Mouse (Mus musculus) MEL (cell line): ENCODE data around the gene Gtse1.

Experiments used
- CTCF ChIP-seq, 3 experiments: IDR thresholded peaks in 2 of 3; conservative IDR thresholded peaks in 1 of 3; 2 replicates each; pipeline ENCODE4 v1.5.1; 2011 to 2012; ENCODE audit warnings: low read length in 3 of 3, low read depth in 2 of 3, mild to moderate bottlenecking in 2 of 3, improper control_type of control experiment in 1 of 3, inconsistent platforms in 1 of 3, mixed read lengths in 1 of 3, moderate library complexity in 1 of 3; ENCODE audit not compliant: control insufficient read depth in 1 of 3, insufficient read depth in 1 of 3, poor library complexity in 1 of 3, severe bottlenecking in 1 of 3
- ELF1 ChIP-seq: IDR thresholded peaks from 2 replicates; pipeline ENCODE4 v1.6.1; 2014; ENCODE audit warnings: low read depth, mild to moderate bottlenecking, inconsistent platforms, low read length, improper control_type of control experiment, moderate library complexity
- MAZ ChIP-seq: IDR thresholded peaks from 2 replicates; pipeline ENCODE4 v1.6.1; 2012; ENCODE audit warnings: low read depth, mild to moderate bottlenecking, inconsistent platforms, low read length, improper control_type of control experiment
- MYC ChIP-seq: IDR thresholded peaks from 2 replicates; pipeline ENCODE4 v1.6.1; 2011; ENCODE audit warnings: low read depth, mild to moderate bottlenecking, low read length, improper control_type of control experiment, moderate library complexity
- POLR2A ChIP-seq, 2 experiments: IDR thresholded peaks; 2 replicates each; pipeline ENCODE4 v1.6.1; 2011 to 2012; ENCODE audit warnings: low read length in 2 of 2, mild to moderate bottlenecking in 2 of 2, control low read depth in 1 of 2, improper control_type of control experiment in 1 of 2, low read depth in 1 of 2, moderate library complexity in 1 of 2; ENCODE audit not compliant: control insufficient read depth in 1 of 2, insufficient read depth in 1 of 2, poor library complexity in 1 of 2
- USF2 ChIP-seq, 2 experiments: IDR thresholded peaks; 2 replicates each; pipeline ENCODE4 v1.6.1; 2011 to 2012; ENCODE audit warnings: improper control_type of control experiment in 2 of 2, low read length in 2 of 2, borderline replicate concordance in 1 of 2, inconsistent platforms in 1 of 2, low read depth in 1 of 2, mild to moderate bottlenecking in 1 of 2; ENCODE audit not compliant: insufficient read depth in 1 of 2
- ZMIZ1 ChIP-seq: IDR thresholded peaks from 2 replicates; pipeline ENCODE4 v1.6.1; 2012; ENCODE audit warnings: low read depth, mild to moderate bottlenecking, inconsistent platforms, low read length, improper control_type of control experiment, moderate library complexity

GRCm38 (mm10) chr15:85859490-85860031 lies at the start of gene Gtse1:
- peak; percentile 82 for TF ChIP-seq MYC
- 0 out of 6 replicates have a peak, but pooled peaks of 1 of the 3 experiments have one; percentile 3 for TF ChIP-seq CTCF (IDR thresholded peaks at IDR 0.05 in 2 of 3, conservative IDR thresholded peaks at IDR 0.05 in 1 of 3; ENCODE audit: control insufficient read depth in 1 of 3, insufficient read depth in 1 of 3, low read depth in 2 of 3, low read length in 3 of 3, poor library complexity in 1 of 3, severe bottlenecking in 1 of 3)
- peak; percentile 71 for TF ChIP-seq ZMIZ1
- TF ChIP-seq POLR2A (IDR thresholded peaks at IDR 0.05; ENCODE audit: control insufficient read depth in 1 of 2, insufficient read depth in 1 of 2, low read depth in 1 of 2, low read length in 2 of 2, poor library complexity in 1 of 2): peak; percentile 66 to 84
- no peak for TF ChIP-seq USF2 (IDR thresholded peaks at IDR 0.05; ENCODE audit: borderline replicate concordance in 1 of 2, insufficient read depth in 1 of 2, low read depth in 1 of 2, low read length in 2 of 2)
- 0 out of 2 replicates have a peak, but pooled peaks have one; percentile 55 for TF ChIP-seq MAZ
- peak; percentile 71 for TF ChIP-seq ELF1
